In the genomic region with DNA sequence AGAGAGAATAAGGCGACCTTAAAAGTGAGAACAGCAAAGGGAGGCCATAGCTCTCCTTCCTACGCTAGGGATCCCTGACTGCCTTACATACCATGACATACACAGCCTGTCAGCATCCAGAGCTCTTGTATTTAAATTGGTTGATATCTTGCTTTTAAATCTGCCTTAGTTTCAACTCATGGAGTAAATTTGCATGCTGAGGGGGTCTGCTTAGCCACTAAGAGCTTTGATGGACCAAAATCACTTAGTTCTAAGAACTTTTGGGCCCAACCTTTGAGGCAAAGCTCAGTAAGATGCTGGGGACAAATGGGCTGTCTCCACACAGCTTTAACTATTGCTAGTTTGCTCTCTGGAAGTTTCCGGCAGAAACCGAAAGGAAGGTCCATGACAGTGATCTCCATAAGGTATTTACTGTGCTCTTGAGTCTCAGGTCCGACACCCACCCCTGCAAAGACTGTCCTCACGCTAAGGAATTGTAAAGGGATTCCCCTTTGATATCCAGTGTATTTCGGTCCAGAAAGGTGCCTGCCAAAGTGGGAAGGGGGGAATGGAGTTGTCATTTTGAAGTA, we compare ENCODE assay signal across 8 mouse cellular contexts. TPM values are rescaled to one million over a fixed set of nuclear protein-coding genes. Genes with fewer than 3 reads are reported as not detected.
DNase-seq lines count a peak whose midpoint lies in the region; ATAC-seq and TF ChIP-seq lines count a peak whose summit lies in the region.

No protein-coding gene starts in this region.

- peak overlapping the region; percentile 44 for H3K9ac ChIP-seq in embryonic facial prominence, embryonic 15.5 days
- peak overlapping the region; percentile 2; the same call in 1 of the 2 replicates for H3K9ac ChIP-seq in stomach, postnatal 0 days (ENCODE audit: low read length)

- H3K36me3 ChIP-seq in embryonic facial prominence, embryonic 15.5 days: no peaks in the 10 kb centered on the region
- no peaks in the 10 kb centered on the region for H3K36me3 ChIP-seq in stomach, postnatal 0 days (ENCODE audit: control insufficient read depth, insufficient read depth, low read length)

- TF ChIP-seq CTCF in stomach, postnatal 0 days (IDR thresholded peaks at IDR 0.05; ENCODE audit: low read depth): no peak

- no peak for TF ChIP-seq EP300 in stomach, postnatal 0 days (optimal IDR thresholded peaks at IDR 0.05)

- peak overlapping the region; percentile 50 for H3K4me2 ChIP-seq in embryonic facial prominence, embryonic 15.5 days (replicated peaks)
- H3K4me2 ChIP-seq in stomach, postnatal 0 days (replicated peaks; ENCODE audit: low read depth): peak overlapping the region; percentile 40

- H3K27ac ChIP-seq in embryonic facial prominence, embryonic 15.5 days (replicated peaks): peak overlapping the region; percentile 65
- H3K27ac ChIP-seq in stomach, postnatal 0 days (replicated peaks): 0 out of 2 replicates have a peak overlapping the region, but pooled peaks have one; percentile 8

- H3K9me3 ChIP-seq in embryonic facial prominence, embryonic 15.5 days (replicated peaks): no peaks in the 10 kb centered on the region
- no peaks in the 10 kb centered on the region for H3K9me3 ChIP-seq in stomach, postnatal 0 days (ENCODE audit: control insufficient read depth, low read length)

- peak; percentile 52 to 72 for DNase-seq in spleen, postnatal 4 days (ENCODE audit: low spot score in 2 of 2)
- no peak for DNase-seq in spleen, postnatal 36 days (ENCODE audit: low spot score in 2 of 2)
- peak; percentile 33 for DNase-seq in liver
- no peak for DNase-seq in stomach, postnatal 0 days (ENCODE audit: low spot score)
- DNase-seq in cerebellum, postnatal 25 days: no peak
- DNase-seq in adrenal gland, postnatal 10 days: no peak

- H3K4me1 ChIP-seq in embryonic facial prominence, embryonic 15.5 days: peaks cover 21% of the 10 kb centered on the region
- no peaks in the 10 kb centered on the region for H3K4me1 ChIP-seq in stomach, postnatal 0 days (replicated peaks; ENCODE audit: control insufficient read depth, insufficient read depth)

- 12% methylated on average over 7 of the region's 7 CpGs for WGBS in embryonic facial prominence, embryonic 15.5 days
- WGBS in stomach, postnatal 0 days: 21% methylated on average over 7 of the region's 7 CpGs

- no peaks in the 10 kb centered on the region for H3K27me3 ChIP-seq in embryonic facial prominence, embryonic 15.5 days
- no peaks in the 10 kb centered on the region for H3K27me3 ChIP-seq in stomach, postnatal 0 days (ENCODE audit: control insufficient read depth, insufficient read depth, low read length)

- H3K4me3 ChIP-seq in embryonic facial prominence, embryonic 15.5 days (replicated peaks): peak overlapping the region; percentile 45
- H3K4me3 ChIP-seq in stomach, postnatal 0 days (ENCODE audit: low read depth, low read length): peak overlapping the region; percentile 30

- no peak for ATAC-seq in embryonic facial prominence, embryonic 15.5 days (ENCODE audit: insufficient number of reproducible peaks, low FRiP score, low TSS enrichment, low read depth)
- no peak for ATAC-seq in stomach, postnatal 0 days (ENCODE audit: low FRiP score, low TSS enrichment)
- no peak for ATAC-seq in CD4-positive, CD25-positive, alpha-beta regulatory T cell, adult 4 months

RNA-seq across cellular contexts. Expression of a gene that starts 1.5 kb away (rescaled TPM):
- polyA plus RNA-seq in embryonic facial prominence, embryonic 15.5 days (2015; fragmentation: Nextera tagmentation; extraction: Ambion mirVana): 4.7 and 5.7 TPM in 2 replicates
- 1.2 and 2.8 TPM in 2 replicates for polyA plus RNA-seq in stomach, postnatal 0 days (2015; fragmentation: Nextera tagmentation; extraction: Ambion mirVana)
- total RNA-seq in adrenal gland, postnatal 10 days (2021): 100 to 1,000 TPM; 135 to 152 TPM
- not detected for polyA plus RNA-seq in CD4-positive, CD25-positive, alpha-beta regulatory T cell, adult 4 months (2017; shearing (Covaris generic))

RNA-seq across cellular contexts. Expression of a gene that starts 2.7 kb away (rescaled TPM):
- 76.7 and 79.1 TPM in 2 replicates for polyA plus RNA-seq in embryonic facial prominence, embryonic 15.5 days (2015; fragmentation: Nextera tagmentation; extraction: Ambion mirVana)
- polyA plus RNA-seq in stomach, postnatal 0 days (2015; fragmentation: Nextera tagmentation; extraction: Ambion mirVana): 218 and 246 TPM in 2 replicates
- total RNA-seq in adrenal gland, postnatal 10 days (2021): 1,000 to 10,000 TPM in 1 of 2 experiments, 100 to 1,000 TPM in 1; 944 to 1,071 TPM
- 10 to 100 TPM; 32.4 to 55.4 TPM for polyA plus RNA-seq in CD4-positive, CD25-positive, alpha-beta regulatory T cell, adult 4 months (2017; shearing (Covaris generic))

RNA-seq across cellular contexts. Expression of a gene that starts 7.9 kb away (rescaled TPM):
- polyA plus RNA-seq in embryonic facial prominence, embryonic 15.5 days (2015; fragmentation: Nextera tagmentation; extraction: Ambion mirVana): 25.9 and 30.4 TPM in 2 replicates
- 81.4 and 98.7 TPM in 2 replicates for polyA plus RNA-seq in stomach, postnatal 0 days (2015; fragmentation: Nextera tagmentation; extraction: Ambion mirVana)
- 10 to 100 TPM; 27.3 to 37.4 TPM for total RNA-seq in adrenal gland, postnatal 10 days (2021)
- polyA plus RNA-seq in CD4-positive, CD25-positive, alpha-beta regulatory T cell, adult 4 months (2017; shearing (Covaris generic)): 10 to 100 TPM in 1 of 2 experiments, not detected in 1; 21.7 TPM

RNA-seq across cellular contexts. Expression of a gene that starts 9.1 kb away (rescaled TPM):
- 1.6 TPM in 1 of 2 replicates, not detected in the other for polyA plus RNA-seq in embryonic facial prominence, embryonic 15.5 days (2015; fragmentation: Nextera tagmentation; extraction: Ambion mirVana)
- polyA plus RNA-seq in stomach, postnatal 0 days (2015; fragmentation: Nextera tagmentation; extraction: Ambion mirVana): 0.44 and 1.2 TPM in 2 replicates
- total RNA-seq in adrenal gland, postnatal 10 days (2021): under 1 TPM in 1 of 2 experiments, not detected in 1; 0.39 TPM
- not detected for polyA plus RNA-seq in CD4-positive, CD25-positive, alpha-beta regulatory T cell, adult 4 months (2017; shearing (Covaris generic))

RNA-seq across cellular contexts. Expression of a gene that starts 16.5 kb away (rescaled TPM):
- 9.8 and 13.5 TPM in 2 replicates for polyA plus RNA-seq in embryonic facial prominence, embryonic 15.5 days (2015; fragmentation: Nextera tagmentation; extraction: Ambion mirVana)
- 3.2 and 3.4 TPM in 2 replicates for polyA plus RNA-seq in stomach, postnatal 0 days (2015; fragmentation: Nextera tagmentation; extraction: Ambion mirVana)
- 10 to 100 TPM in 1 of 2 experiments, 1 to 10 TPM in 1; 6.9 to 10.8 TPM for total RNA-seq in adrenal gland, postnatal 10 days (2021)
- 1 to 10 TPM; 1.6 to 2.6 TPM for polyA plus RNA-seq in CD4-positive, CD25-positive, alpha-beta regulatory T cell, adult 4 months (2017; shearing (Covaris generic))

Comparison
In these comparisons a context has a peak if more than half of its experiments do, and no peak if none do; other contexts are left out.
1. DNase-seq: peak in spleen, postnatal 4 days (2 of 2) and liver (single experiment); none in spleen, postnatal 36 days (0 of 2), stomach, postnatal 0 days (single experiment), cerebellum, postnatal 25 days (0 of 2) and adrenal gland, postnatal 10 days (single experiment).